Comparison of ENCODE assay signal across 16 mouse cellular contexts in the genomic region with DNA sequence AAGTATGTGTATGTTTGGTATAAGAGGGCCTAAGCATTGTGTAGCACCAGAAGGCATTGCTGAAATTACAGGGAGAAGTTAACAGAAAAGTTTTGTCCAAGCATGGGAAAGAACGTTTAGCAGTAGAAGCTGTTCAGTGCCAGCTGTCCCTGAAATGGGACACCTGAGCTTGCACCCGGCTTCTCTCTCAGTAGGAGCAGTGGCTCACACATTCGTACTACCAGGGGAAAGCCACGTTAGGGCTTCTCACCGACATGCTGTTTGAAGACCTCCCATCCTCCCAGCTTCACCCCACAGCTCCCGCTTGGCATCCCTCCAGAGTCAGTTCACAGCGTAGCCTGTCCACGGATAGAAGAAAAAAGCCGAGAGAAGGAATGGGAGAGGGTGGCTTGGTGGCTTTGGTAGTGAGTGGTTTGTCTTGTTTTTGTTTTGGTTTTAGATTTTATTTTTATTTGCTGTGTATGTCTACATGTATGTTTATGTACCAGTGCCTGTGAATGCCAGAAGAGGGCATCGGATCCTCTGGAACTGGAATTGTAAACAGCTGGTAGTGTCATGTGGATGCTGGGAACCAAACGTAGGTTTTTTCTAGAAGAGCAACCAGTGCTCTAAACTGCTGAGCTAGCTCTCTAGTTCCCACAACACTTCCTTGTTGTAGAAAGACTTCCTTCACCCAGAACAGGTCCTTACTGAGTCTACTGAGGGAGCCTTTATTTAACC. TPM values are rescaled to one million over a fixed set of nuclear protein-coding genes. Genes with fewer than 3 reads are reported as not detected.
DNase-seq lines count a peak whose midpoint lies in the region; ATAC-seq and TF ChIP-seq lines count a peak whose summit lies in the region.
"Had no signal": no experiment of that assay in that cellular context is flagged by ENCODE, and none has a peak within 500 bp of the region (broad histone marks: within the 10 kb centered on the region; RNA-seq: fewer than 3 reads in every experiment).

No protein-coding gene starts in this region.

- 59% methylated on average over 11 of the region's 11 CpGs for WGBS in heart, embryonic 15.5 days
- WGBS in heart, embryonic 11.5 days (ENCODE audit: insufficient replicate concordance) = 77% methylated on average over 11 of the region's 11 CpGs
- WGBS in thymus, adult 2 months = 87% methylated on average over 11 of the region's 11 CpGs

- no peak overlapping the region for H3K4me3 ChIP-seq in heart, embryonic 15.5 days
- no peak overlapping the region for H3K4me3 ChIP-seq in heart, embryonic 11.5 days (ENCODE audit: low read depth, low read length)
- no peak overlapping the region for H3K4me3 ChIP-seq in layer of hippocampus, adult 2 months
- H3K4me3 ChIP-seq in thymus, adult 2 months (ENCODE audit: control insufficient read depth, insufficient read depth, low read length) = no peak overlapping the region
- H3K4me3 ChIP-seq: hindbrain, embryonic 13.5 days; limb, embryonic 10.5 days; midbrain, embryonic 10.5 days had no signal

- DNase-seq in layer of hippocampus, adult 2 months (ENCODE audit: low spot score in 2 of 2) = no peak
- no peak for DNase-seq in layer of hippocampus, postnatal 14 days (ENCODE audit: low spot score in 2 of 2)
- DNase-seq in thymus, adult 2 months = no peak
- no peak for DNase-seq in thymus, postnatal 36 days
- DNase-seq: adrenal gland, postnatal 36 days; cerebellum, adult 18-20 months; lung, adult 2 months; right cerebral cortex, postnatal 14 days; thymus, postnatal 4 days had no signal

- H3K9me3 ChIP-seq in heart, embryonic 15.5 days (replicated peaks) = no peaks in the 10 kb centered on the region
- no peaks in the 10 kb centered on the region for H3K9me3 ChIP-seq in heart, embryonic 11.5 days (replicated peaks; ENCODE audit: control insufficient read depth, low read length)
- H3K9me3 ChIP-seq: hindbrain, embryonic 13.5 days; limb, embryonic 10.5 days; midbrain, embryonic 10.5 days had no signal

- peak overlapping the region; percentile 15; the same call in 1 of the 2 replicates for H3K27ac ChIP-seq in heart, embryonic 15.5 days
- no peak overlapping the region for H3K27ac ChIP-seq in heart, embryonic 11.5 days (ENCODE audit: low read depth, low read length)
- peak overlapping the region; percentile 76 for H3K27ac ChIP-seq in layer of hippocampus, adult 2 months
- H3K27ac ChIP-seq in thymus, adult 2 months (ENCODE audit: control insufficient read depth, insufficient read depth, low read length) = peak overlapping the region; percentile 37
- H3K27ac ChIP-seq: hindbrain, embryonic 13.5 days; limb, embryonic 10.5 days; midbrain, embryonic 10.5 days had no signal

- peak; percentile 22; the same call in 1 of the 2 replicates for TF ChIP-seq CTCF in layer of hippocampus, adult 2 months (conservative IDR thresholded peaks at IDR 0.05)
- no peak for TF ChIP-seq CTCF in thymus, adult 2 months (IDR thresholded peaks at IDR 0.05; ENCODE audit: borderline replicate concordance, control insufficient read depth, extremely low read depth, insufficient read depth, low read length, poor library complexity)

- no peak for ATAC-seq in heart, embryonic 15.5 days (replicated peaks; ENCODE audit: insufficient number of reproducible peaks, insufficient read depth, low FRiP score, low read depth)
- no peak for ATAC-seq in heart, embryonic 11.5 days (replicated peaks; ENCODE audit: insufficient number of reproducible peaks, low FRiP score, low TSS enrichment)
- ATAC-seq in megakaryocyte progenitor cell, adult 5-6 weeks (replicated peaks; ENCODE audit: poor library complexity) = no peak

- H3K9ac ChIP-seq in heart, embryonic 15.5 days = no peak overlapping the region
- H3K9ac ChIP-seq in heart, embryonic 11.5 days (ENCODE audit: low read depth, low read length) = no peak overlapping the region
- H3K9ac ChIP-seq: hindbrain, embryonic 13.5 days had no signal

- TF ChIP-seq POLR2A in thymus, adult 2 months (IDR thresholded peaks at IDR 0.05; ENCODE audit: control insufficient read depth, extremely low read depth, insufficient read depth, low read length, poor library complexity) = no peak

- H3K4me1 ChIP-seq in heart, embryonic 15.5 days (replicated peaks) = peaks cover 30% of the 10 kb centered on the region
- peaks cover 8% of the 10 kb centered on the region for H3K4me1 ChIP-seq in heart, embryonic 11.5 days (ENCODE audit: control insufficient read depth, insufficient read depth, low read length)
- H3K4me1 ChIP-seq in thymus, adult 2 months (replicated peaks; ENCODE audit: control insufficient read depth, insufficient read depth, low read length) = peaks cover 30% of the 10 kb centered on the region
- H3K4me1 ChIP-seq: limb, embryonic 10.5 days had no signal

- no peaks in the 10 kb centered on the region for H3K27me3 ChIP-seq in heart, embryonic 15.5 days
- H3K27me3 ChIP-seq in heart, embryonic 11.5 days (ENCODE audit: control insufficient read depth, insufficient read depth, low read length) = no peaks in the 10 kb centered on the region
- no peaks in the 10 kb centered on the region for H3K27me3 ChIP-seq in thymus, adult 2 months (ENCODE audit: control insufficient read depth, insufficient read depth, low read length)
- H3K27me3 ChIP-seq: hindbrain, embryonic 13.5 days had no signal

- no peaks in the 10 kb centered on the region for H3K36me3 ChIP-seq in heart, embryonic 15.5 days
- peaks cover under 1% of the 10 kb centered on the region; the same call in 1 of the 2 replicates for H3K36me3 ChIP-seq in heart, embryonic 11.5 days (ENCODE audit: control insufficient read depth, insufficient read depth, low read length)
- H3K36me3 ChIP-seq in thymus, adult 2 months (ENCODE audit: control insufficient read depth, insufficient read depth, low read length) = peaks cover 7% of the 10 kb centered on the region

- H3K4me2 ChIP-seq in heart, embryonic 15.5 days = no peak overlapping the region
- no peak overlapping the region for H3K4me2 ChIP-seq in heart, embryonic 11.5 days
- H3K4me2 ChIP-seq: hindbrain, embryonic 13.5 days had no signal

RNA-seq across cellular contexts. Expression of a gene that starts 15.6 kb away (rescaled TPM):
- polyA plus RNA-seq in heart, embryonic 15.5 days (2015; fragmentation: Nextera tagmentation; extraction: Ambion mirVana) = 13.9 and 21.6 TPM in 2 replicates
- 8.5 and 10.1 TPM in 2 replicates for polyA plus RNA-seq in heart, embryonic 11.5 days (2014; fragmentation: Nextera tagmentation; extraction: Ambion mirVana)
- 10 to 100 TPM; 27.3 to 29.4 TPM for total RNA-seq in layer of hippocampus, adult 2 months (2021)
- total RNA-seq in layer of hippocampus, postnatal 14 days (2021) = 10 to 100 TPM; 29.4 to 30.6 TPM
- 98.1 and 112 TPM in 2 replicates for polyA plus RNA-seq in thymus, adult 2 months (2012; rRNA removed)
- 1.9 and 2.7 TPM in 2 replicates for total RNA-seq in megakaryocyte progenitor cell, adult 5-6 weeks (2015)
- 4.3 and 8.0 TPM in 2 replicates for total RNA-seq in megakaryocyte progenitor cell, adult 5-6 weeks (2017)

RNA-seq across cellular contexts. Expression of a gene that starts 15.9 kb away (rescaled TPM):
- 6.7 and 13.3 TPM in 2 replicates for polyA plus RNA-seq in heart, embryonic 15.5 days (2015; fragmentation: Nextera tagmentation; extraction: Ambion mirVana)
- 2.2 and 2.5 TPM in 2 replicates for polyA plus RNA-seq in heart, embryonic 11.5 days (2014; fragmentation: Nextera tagmentation; extraction: Ambion mirVana)
- 1 to 10 TPM; 5.3 to 5.8 TPM for total RNA-seq in layer of hippocampus, adult 2 months (2021)
- 1 to 10 TPM; 6.3 to 9.1 TPM for total RNA-seq in layer of hippocampus, postnatal 14 days (2021)
- 23.3 and 34.5 TPM in 2 replicates for polyA plus RNA-seq in thymus, adult 2 months (2012; rRNA removed)
- 0.59 and 0.61 TPM in 2 replicates for total RNA-seq in megakaryocyte progenitor cell, adult 5-6 weeks (2015)
- total RNA-seq in megakaryocyte progenitor cell, adult 5-6 weeks (2017) = 0.42 and 0.47 TPM in 2 replicates

RNA-seq across cellular contexts. Expression of a gene that starts 34.1 kb away (rescaled TPM):
- polyA plus RNA-seq in heart, embryonic 15.5 days (2015; fragmentation: Nextera tagmentation; extraction: Ambion mirVana) = 0.09 and 0.33 TPM in 2 replicates
- polyA plus RNA-seq in heart, embryonic 11.5 days (2014; fragmentation: Nextera tagmentation; extraction: Ambion mirVana) = 0.10 and 0.11 TPM in 2 replicates
- under 1 TPM; 0.15 to 0.20 TPM for total RNA-seq in layer of hippocampus, adult 2 months (2021)
- total RNA-seq in layer of hippocampus, postnatal 14 days (2021) = not detected
- 5.3 and 5.8 TPM in 2 replicates for polyA plus RNA-seq in thymus, adult 2 months (2012; rRNA removed)
- total RNA-seq in megakaryocyte progenitor cell, adult 5-6 weeks (2015) = 11.4 and 20.2 TPM in 2 replicates
- 8.4 and 26.8 TPM in 2 replicates for total RNA-seq in megakaryocyte progenitor cell, adult 5-6 weeks (2017)
- total RNA-seq: layer of hippocampus, adult 18-20 months had no signal
- polyA plus RNA-seq: limb, embryonic 10.5 days had no signal

RNA-seq across cellular contexts. Expression of a gene that starts 42.0 kb away (rescaled TPM):
- polyA plus RNA-seq in heart, embryonic 15.5 days (2015; fragmentation: Nextera tagmentation; extraction: Ambion mirVana) = 27.0 and 32.8 TPM in 2 replicates
- polyA plus RNA-seq in heart, embryonic 11.5 days (2014; fragmentation: Nextera tagmentation; extraction: Ambion mirVana) = 44.7 and 47.9 TPM in 2 replicates
- total RNA-seq in layer of hippocampus, adult 2 months (2021) = 10 to 100 TPM; 72.3 to 74.1 TPM
- 10 to 100 TPM; 68.8 to 72.5 TPM for total RNA-seq in layer of hippocampus, postnatal 14 days (2021)
- polyA plus RNA-seq in thymus, adult 2 months (2012; rRNA removed) = 79.9 and 91.6 TPM in 2 replicates
- 64.8 and 65.7 TPM in 2 replicates for total RNA-seq in megakaryocyte progenitor cell, adult 5-6 weeks (2015)
- 35.3 and 40.0 TPM in 2 replicates for total RNA-seq in megakaryocyte progenitor cell, adult 5-6 weeks (2017)

RNA-seq across cellular contexts. Expression of a gene that starts 42.0 kb away (rescaled TPM):
- polyA plus RNA-seq in heart, embryonic 15.5 days (2015; fragmentation: Nextera tagmentation; extraction: Ambion mirVana) = 4.4 and 5.5 TPM in 2 replicates
- 2.2 and 2.6 TPM in 2 replicates for polyA plus RNA-seq in heart, embryonic 11.5 days (2014; fragmentation: Nextera tagmentation; extraction: Ambion mirVana)
- total RNA-seq in layer of hippocampus, adult 2 months (2021) = 10 to 100 TPM; 12.2 to 12.8 TPM
- total RNA-seq in layer of hippocampus, postnatal 14 days (2021) = 10 to 100 TPM; 13.0 to 13.1 TPM
- 5.4 and 7.8 TPM in 2 replicates for polyA plus RNA-seq in thymus, adult 2 months (2012; rRNA removed)
- total RNA-seq in megakaryocyte progenitor cell, adult 5-6 weeks (2015) = 0.44 and 0.54 TPM in 2 replicates
- total RNA-seq in megakaryocyte progenitor cell, adult 5-6 weeks (2017) = 0.67 and 0.95 TPM in 2 replicates

Comparison
In these comparisons a context has a peak if more than half of its experiments do, and no peak if none do; other contexts are left out.
1. RNA of a gene that starts 34.1 kb away (total RNA-seq): 8.4 to 26.8 TPM in megakaryocyte progenitor cell, adult 5-6 weeks; 0.15 to 0.20 TPM in layer of hippocampus, adult 2 months and not detected in layer of hippocampus, postnatal 14 days; every median in the first group is over 4 times any median in the second.